Mouse (Mus musculus) kidney, adult 8-10 months (tissue): ENCODE results near the gene Pdzk1ip1.

Source experiments
- DNase-seq, 2 experiments: peaks; one replicate each; pipeline ENCODE4 v3.0.0; 2022

Gene Pdzk1ip1

GRCm38 (mm10) chr4:115088611-115089338 is at the start of gene Pdzk1ip1:
Pdzk1ip1 (plus strand) TSS chr4:115088708.
- peak; percentile 89 to 91 for DNase-seq

GRCm38 (mm10) chr4:115045621-115046020 is 42.9 kb upstream of the Pdzk1ip1 start:
- DNase-seq, result no peak

- peak; percentile 59 to 82 for DNase-seq
Measured at GRCm38 (mm10) chr4:115047750-115048149, 40.8 kb upstream of the Pdzk1ip1 start.

- DNase-seq, result no peak
Measured at GRCm38 (mm10) chr4:115048190-115048589, 40.3 kb upstream of the Pdzk1ip1 start.

- DNase-seq, result no peak
Measured at GRCm38 (mm10) chr4:115051245-115051644, 37.3 kb upstream of the Pdzk1ip1 start.

GRCm38 (mm10) chr4:115052343-115053005 is 36.0 kb upstream of the Pdzk1ip1 start:
- peak; percentile 71 to 72 for DNase-seq

- DNase-seq, result no peak
Measured at GRCm38 (mm10) chr4:115055044-115055443, 33.5 kb upstream of the Pdzk1ip1 start.

GRCm38 (mm10) chr4:115055691-115056090 is 32.8 kb upstream of the Pdzk1ip1 start:
- no peak for DNase-seq

- DNase-seq, result peak in 1 of 2 experiments; percentile 20
Measured at GRCm38 (mm10) chr4:115056371-115056920, 32.1 kb upstream of the Pdzk1ip1 start, which contains the start of gene Tal1. Tal1 (plus strand) TSS chr4:115056426.

- DNase-seq, result peak; percentile 48 to 56
Measured at GRCm38 (mm10) chr4:115056921-115057673, 31.4 kb upstream of the Pdzk1ip1 start.

GRCm38 (mm10) chr4:115057674-115058316 is 30.7 kb upstream of the Pdzk1ip1 start:
- DNase-seq, result peak in 1 of 2 experiments; percentile 17

- peak in 1 of 2 experiments; percentile 28 for DNase-seq
Measured at GRCm38 (mm10) chr4:115058317-115058761, 30.2 kb upstream of the Pdzk1ip1 start.

- DNase-seq, result no peak
Measured at GRCm38 (mm10) chr4:115058871-115059590, 29.5 kb upstream of the Pdzk1ip1 start.

- DNase-seq, result peak in 1 of 2 experiments; percentile 23
Measured at GRCm38 (mm10) chr4:115059871-115060270, 28.6 kb upstream of the Pdzk1ip1 start.

GRCm38 (mm10) chr4:115060753-115061152 is 27.8 kb upstream of the Pdzk1ip1 start:
- DNase-seq, result no peak

GRCm38 (mm10) chr4:115062540-115062874 is 26.0 kb upstream of the Pdzk1ip1 start:
- no peak for DNase-seq

- no peak for DNase-seq
Measured at GRCm38 (mm10) chr4:115062875-115063517, 25.5 kb upstream of the Pdzk1ip1 start.

- DNase-seq, result no peak
Measured at GRCm38 (mm10) chr4:115063518-115064239, 24.8 kb upstream of the Pdzk1ip1 start.

GRCm38 (mm10) chr4:115071668-115072067 is 16.8 kb upstream of the Pdzk1ip1 start:
- DNase-seq, result no peak

GRCm38 (mm10) chr4:115074789-115075188 is 13.7 kb upstream of the Pdzk1ip1 start:
- no peak for DNase-seq
